Mouse (Mus musculus) thymus, adult 2 months (tissue): ENCODE measurements around the gene Ip6k1.
A peak's percentile ranks its signal among the peaks of the same experiment; 100 is the strongest.

ENCODE experiments used
- CTCF ChIP-seq: fragments of 200-500 bp; IDR thresholded peaks from 2 replicates; pipeline ENCODE4 v1.5.1; 2012; ENCODE audit warnings: mild to moderate bottlenecking, control low read depth, low read length, moderate library complexity, borderline replicate concordance; ENCODE audit not compliant: control insufficient read depth, poor library complexity, insufficient read depth; ENCODE audit errors: extremely low read depth
- POLR2A ChIP-seq: fragments of 200-500 bp; IDR thresholded peaks from 2 replicates; pipeline ENCODE4 v1.6.1; 2012; ENCODE audit warnings: mild to moderate bottlenecking, low read length, control low read depth, moderate library complexity; ENCODE audit not compliant: control insufficient read depth, poor library complexity, insufficient read depth; ENCODE audit errors: extremely low read depth

DNA sequence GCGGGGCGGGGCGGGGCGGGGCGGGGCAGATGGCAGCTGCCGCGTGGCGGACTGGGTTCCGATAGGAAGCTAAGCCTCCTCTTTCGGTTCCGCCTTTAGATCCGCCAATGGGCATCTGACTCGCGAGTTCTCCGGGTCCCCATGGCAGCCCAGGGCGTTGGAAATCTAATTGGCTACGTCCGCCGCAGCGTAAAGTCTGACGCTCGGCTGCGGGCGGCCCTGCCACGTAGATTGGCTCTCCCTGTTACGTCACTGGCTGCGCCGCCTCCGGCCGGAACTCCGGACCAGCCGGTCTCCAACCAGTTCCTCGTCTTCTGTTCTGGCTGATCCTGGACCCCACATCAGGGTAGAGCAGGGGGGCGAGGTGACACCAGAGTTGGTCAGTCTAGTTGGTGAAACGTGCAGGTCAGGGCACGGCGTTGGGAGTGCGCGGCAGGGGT, 46.7 kb downstream of the Ip6k1 start, which contains the start of gene Gmppb:
- no peak; the same call in 1 of the 2 replicates for TF ChIP-seq CTCF
- peak; percentile 61 for TF ChIP-seq POLR2A
